Mouse (Mus musculus): Measurements from ENCODE around the gene 9930111J21Rik2.
"Not testable (repeated sequence)": the region's sequence is repeated elsewhere in the genome, so short reads cannot be mapped to it uniquely, and the experiment has no call there.

Gene 9930111J21Rik2

DNA sequence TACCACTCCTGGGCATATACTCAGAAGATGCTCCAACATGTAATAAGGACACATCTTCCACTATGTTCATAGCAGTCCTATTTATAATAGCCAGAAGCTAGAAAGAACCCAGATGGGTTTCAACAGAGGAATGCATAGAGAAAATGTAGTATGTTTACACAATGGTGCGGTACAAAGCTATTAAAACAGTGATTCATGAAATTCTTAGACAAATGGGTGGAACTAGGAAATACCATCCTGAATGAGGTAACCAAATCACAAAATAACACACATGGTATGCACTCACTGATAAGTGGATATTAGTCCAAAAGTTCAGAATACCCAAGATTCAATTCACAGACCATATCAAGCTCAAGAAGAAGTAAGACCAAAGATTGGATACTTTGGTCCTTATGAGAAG lies 76.4 kb downstream of the 9930111J21Rik2 start:
- DNase-seq (ENCODE audit: low spot score in 2 of 2): not testable (repeated sequence)
